Mouse (Mus musculus) MEL (cell line): Measurements from ENCODE around the gene Boc. TPM values are rescaled to one million over a fixed set of nuclear protein-coding genes. Genes with fewer than 3 reads are reported as not detected.

Experiments used
- DNase-seq: peaks from one replicate; pipeline ENCODE4 v3.0.0; 2011; ENCODE audit warnings: low read depth, low spot score
- H3K27ac ChIP-seq: 2 replicates; pipeline ENCODE4 v1.5.1; 2012; ENCODE audit warnings: low read depth, mild to moderate bottlenecking, control low read depth, low read length, moderate library complexity; ENCODE audit not compliant: control insufficient read depth
- H3K27me3 ChIP-seq, 2 experiments: fragments of 150-350 bp in 1 of 2; sonication (generic) in 1 of 2; 2 replicates each; pipeline ENCODE4 v1.6.1; 2012; ENCODE audit warnings: low read length in 2 of 2, mild to moderate bottlenecking in 2 of 2, improper control_type of control experiment in 1 of 2, moderate library complexity in 1 of 2; ENCODE audit not compliant: insufficient read depth in 2 of 2, control insufficient read depth in 1 of 2
- H3K36me3 ChIP-seq, 2 experiments: 2 replicates each; pipeline ENCODE4 v1.6.1; 2012 to 2014; ENCODE audit warnings: low read length in 2 of 2, improper control_type of control experiment in 1 of 2, inconsistent platforms in 1 of 2, mild to moderate bottlenecking in 1 of 2; ENCODE audit not compliant: insufficient read depth in 2 of 2, control insufficient read depth in 1 of 2
- H3K4me1 ChIP-seq, 2 experiments: fragments of 150-350 bp in 1 of 2; sonication (generic) in 1 of 2; 2 replicates each; pipeline ENCODE4 v1.6.1; 2012; ENCODE audit warnings: low read length in 2 of 2, improper control_type of control experiment in 1 of 2, mild to moderate bottlenecking in 1 of 2; ENCODE audit not compliant: insufficient read depth in 2 of 2, control insufficient read depth in 1 of 2
- H3K4me3 ChIP-seq, 2 experiments: fragments of 150-350 bp in 1 of 2; sonication (generic) in 1 of 2; 2 replicates each; pipeline ENCODE4 v1.5.1; 2012; ENCODE audit warnings: low read depth in 2 of 2, low read length in 2 of 2, mild to moderate bottlenecking in 2 of 2, moderate library complexity in 2 of 2, control low read depth in 1 of 2, improper control_type of control experiment in 1 of 2; ENCODE audit not compliant: control insufficient read depth in 1 of 2, insufficient read depth in 1 of 2
- H3K79me2 ChIP-seq: 2 replicates; pipeline ENCODE4 v1.6.1; 2012; ENCODE audit warnings: mild to moderate bottlenecking, low read length, moderate library complexity; ENCODE audit not compliant: control insufficient read depth, poor library complexity, insufficient read depth
- H3K9ac ChIP-seq: 2 replicates; pipeline ENCODE4 v1.6.1; 2012; ENCODE audit warnings: low read depth, mild to moderate bottlenecking, control low read depth, low read length, moderate library complexity; ENCODE audit not compliant: control insufficient read depth, poor library complexity, severe bottlenecking
- H3K9me3 ChIP-seq: fragments of 150-350 bp; sonication (generic); replicated peaks from 2 replicates; pipeline ENCODE4 v1.6.1; 2012; ENCODE audit warnings: mild to moderate bottlenecking, low read length, improper control_type of control experiment, moderate library complexity; ENCODE audit not compliant: insufficient read depth
- BHLHE40 ChIP-seq: IDR thresholded peaks from 2 replicates; pipeline ENCODE4 v1.6.1; 2012; ENCODE audit warnings: low read depth, mild to moderate bottlenecking, inconsistent platforms, low read length, improper control_type of control experiment, borderline replicate concordance
- CHD1 ChIP-seq: IDR thresholded peaks from 2 replicates; pipeline ENCODE4 v1.6.1; 2012; ENCODE audit warnings: low read depth, mild to moderate bottlenecking, inconsistent platforms, low read length, improper control_type of control experiment
- CTCF ChIP-seq, 3 experiments: IDR thresholded peaks in 2 of 3; conservative IDR thresholded peaks in 1 of 3; 2 replicates each; pipeline ENCODE4 v1.5.1; 2011 to 2012; ENCODE audit warnings: low read length in 3 of 3, low read depth in 2 of 3, mild to moderate bottlenecking in 2 of 3, improper control_type of control experiment in 1 of 3, inconsistent platforms in 1 of 3, mixed read lengths in 1 of 3, moderate library complexity in 1 of 3; ENCODE audit not compliant: control insufficient read depth in 1 of 3, insufficient read depth in 1 of 3, poor library complexity in 1 of 3, severe bottlenecking in 1 of 3
- E2F4 ChIP-seq: IDR thresholded peaks from 2 replicates; pipeline ENCODE4 v1.6.1; 2011; ENCODE audit warnings: low read depth, low read length, improper control_type of control experiment, borderline replicate concordance
- ELF1 ChIP-seq: IDR thresholded peaks from 2 replicates; pipeline ENCODE4 v1.6.1; 2014; ENCODE audit warnings: low read depth, mild to moderate bottlenecking, inconsistent platforms, low read length, improper control_type of control experiment, moderate library complexity
- EP300 ChIP-seq, 2 experiments: IDR thresholded peaks; 2 replicates each; pipeline ENCODE4 v1.6.1; 2011; ENCODE audit warnings: improper control_type of control experiment in 2 of 2, low read length in 2 of 2, low read depth in 1 of 2, mild to moderate bottlenecking in 1 of 2
- GABPA ChIP-seq: IDR thresholded peaks from 2 replicates; pipeline ENCODE4 v1.6.1; 2012; ENCODE audit warnings: low read depth, mild to moderate bottlenecking, inconsistent platforms, low read length, improper control_type of control experiment, moderate library complexity
- HCFC1 ChIP-seq: IDR thresholded peaks from 2 replicates; pipeline ENCODE4 v1.6.1; 2012; ENCODE audit warnings: low read depth, mild to moderate bottlenecking, inconsistent platforms, low read length, improper control_type of control experiment, moderate library complexity
- JUND ChIP-seq: IDR thresholded peaks from 2 replicates; pipeline ENCODE4 v1.6.1; 2011; ENCODE audit warnings: low read depth, mild to moderate bottlenecking, improper control_type of control experiment, low read length
- KAT2A ChIP-seq: conservative IDR thresholded peaks from 2 replicates; pipeline ENCODE4 v1.6.1; 2012; ENCODE audit warnings: low read depth, low read length, improper control_type of control experiment, inconsistent platforms
- MAFK ChIP-seq: IDR thresholded peaks from 2 replicates; pipeline ENCODE4 v1.6.1; 2011; ENCODE audit warnings: low read depth, mild to moderate bottlenecking, low read length, improper control_type of control experiment, borderline replicate concordance
- MAX ChIP-seq: IDR thresholded peaks from 2 replicates; pipeline ENCODE4 v1.6.1; 2011; ENCODE audit warnings: low read length, improper control_type of control experiment
- MAZ ChIP-seq: IDR thresholded peaks from 2 replicates; pipeline ENCODE4 v1.6.1; 2012; ENCODE audit warnings: low read depth, mild to moderate bottlenecking, inconsistent platforms, low read length, improper control_type of control experiment
- MXI1 ChIP-seq: IDR thresholded peaks from 2 replicates; pipeline ENCODE4 v1.6.1; 2011; ENCODE audit warnings: mild to moderate bottlenecking, low read depth, low read length, improper control_type of control experiment
- NELFE ChIP-seq: IDR thresholded peaks from 2 replicates; pipeline ENCODE4 v1.6.1; 2011; ENCODE audit warnings: low read depth, low read length, improper control_type of control experiment
- POLR2A ChIP-seq, 2 experiments: IDR thresholded peaks; 2 replicates each; pipeline ENCODE4 v1.6.1; 2011 to 2012; ENCODE audit warnings: low read length in 2 of 2, mild to moderate bottlenecking in 2 of 2, control low read depth in 1 of 2, improper control_type of control experiment in 1 of 2, low read depth in 1 of 2, moderate library complexity in 1 of 2; ENCODE audit not compliant: control insufficient read depth in 1 of 2, insufficient read depth in 1 of 2, poor library complexity in 1 of 2
- POLR2AphosphoS2 ChIP-seq: IDR thresholded peaks from 2 replicates; pipeline ENCODE4 v1.6.1; 2011; ENCODE audit warnings: low read length, improper control_type of control experiment
- RAD21 ChIP-seq: IDR thresholded peaks from 2 replicates; pipeline ENCODE4 v1.6.1; 2011; ENCODE audit warnings: mild to moderate bottlenecking, low read depth, low read length, improper control_type of control experiment
- RCOR1 ChIP-seq: IDR thresholded peaks from 2 replicates; pipeline ENCODE4 v1.6.1; 2012; ENCODE audit warnings: low read depth, mild to moderate bottlenecking, inconsistent platforms, low read length, improper control_type of control experiment
- SIN3A ChIP-seq: IDR thresholded peaks from 2 replicates; pipeline ENCODE4 v1.6.1; 2012; ENCODE audit warnings: low read length, improper control_type of control experiment, inconsistent platforms
- SMC3 ChIP-seq: IDR thresholded peaks from 2 replicates; pipeline ENCODE4 v1.6.1; 2011; ENCODE audit warnings: low read depth, low read length, improper control_type of control experiment
- TCF12 ChIP-seq: IDR thresholded peaks from 2 replicates; pipeline ENCODE4 v1.6.1; 2014; ENCODE audit warnings: low read depth, mild to moderate bottlenecking, inconsistent platforms, low read length, improper control_type of control experiment, moderate library complexity
- USF1 ChIP-seq: IDR thresholded peaks from 2 replicates; pipeline ENCODE4 v1.6.1; 2014; ENCODE audit warnings: low read depth, mild to moderate bottlenecking, inconsistent platforms, low read length, improper control_type of control experiment, moderate library complexity
- ZC3H11A ChIP-seq: IDR thresholded peaks from 2 replicates; pipeline ENCODE4 v1.6.1; 2012; ENCODE audit warnings: low read depth, mild to moderate bottlenecking, inconsistent platforms, low read length, improper control_type of control experiment
- polyA plus RNA-seq, 2 experiments: library from polyadenylated mRNA; stranded (reverse) in 1 of 2; unstranded in 1 of 2; fragments of >175 nt in 1 of 2; fragments of >200 nt in 1 of 2; gene quantifications; 2 replicates each; pipeline versions ENCODE4 v1.2.1 to v1.2.4; 2012; ENCODE audit warnings: low replicate concordance in 2 of 2, low read depth in 1 of 2; ENCODE audit not compliant: insufficient read length in 2 of 2, insufficient read depth in 1 of 2, missing spikeins in 1 of 2
- total RNA-seq: library from RNA; depleted of rRNA; stranded (reverse); fragments of 300-350 nt; gene quantifications from 2 replicates; pipeline ENCODE4 v1.2.3, GENCODE M21; 2012

Boc gene
- total and polyA plus RNA-seq, 3 experiments, result not detected

DNA sequence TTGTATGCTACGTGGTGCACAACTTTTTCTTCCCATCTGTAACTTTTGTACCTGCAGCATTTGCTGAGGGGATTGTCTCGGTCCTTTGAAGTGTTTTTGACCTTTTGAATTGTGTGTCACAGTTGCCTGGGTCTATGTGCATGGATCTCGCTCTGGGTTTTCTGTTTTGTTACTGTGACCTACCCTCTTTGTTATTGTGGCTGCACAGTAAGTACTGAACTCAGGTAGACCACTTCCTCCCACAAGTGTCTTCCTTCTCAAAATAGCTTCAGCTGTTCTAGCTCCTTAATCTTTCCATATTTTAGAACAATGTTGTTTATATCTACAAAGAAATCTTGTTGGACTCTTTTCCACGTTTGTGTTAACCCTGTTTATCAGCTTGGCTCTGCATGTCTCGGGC lies 97.8 kb downstream of the Boc start:
- DNase-seq, result no peak
- H3K4me3 ChIP-seq, result no peak overlapping the region
- no peak overlapping the region for H3K27ac ChIP-seq
- no peaks in the 10 kb centered on the region for H3K79me2 ChIP-seq
- H3K4me1 ChIP-seq, result no peaks in the 10 kb centered on the region
- TF ChIP-seq NELFE (no peak), EP300 (IDR thresholded peaks at IDR 0.05; ENCODE audit: low read depth in 1 of 2, low read length in 2 of 2) (no peak), POLR2AphosphoS2 (no peak), CHD1 (no peak), E2F4 (no peak), CTCF (IDR thresholded peaks at IDR 0.05 in 2 of 3, conservative IDR thresholded peaks at IDR 0.05 in 1 of 3; ENCODE audit: control insufficient read depth in 1 of 3, insufficient read depth in 1 of 3, low read depth in 2 of 3, low read length in 3 of 3, poor library complexity in 1 of 3, severe bottlenecking in 1 of 3) (no peak), MAFK (no peak), ZC3H11A (no peak), POLR2A (IDR thresholded peaks at IDR 0.05; ENCODE audit: control insufficient read depth in 1 of 2, insufficient read depth in 1 of 2, low read depth in 1 of 2, low read length in 2 of 2, poor library complexity in 1 of 2) (no peak), BHLHE40 (no peak), SMC3 (no peak), HCFC1 (no peak), MAZ (no peak)
- TF ChIP-seq, all 39 proteins: peak for 0
- Histone ChIP-seq H3K9ac (no peak overlapping the region), H3K36me3 (no peaks in the 10 kb centered on the region), H3K9me3 (no peaks in the 10 kb centered on the region), H3K27me3 (no peaks in the 10 kb centered on the region; a peak in 1 of 4 replicates)

DNA sequence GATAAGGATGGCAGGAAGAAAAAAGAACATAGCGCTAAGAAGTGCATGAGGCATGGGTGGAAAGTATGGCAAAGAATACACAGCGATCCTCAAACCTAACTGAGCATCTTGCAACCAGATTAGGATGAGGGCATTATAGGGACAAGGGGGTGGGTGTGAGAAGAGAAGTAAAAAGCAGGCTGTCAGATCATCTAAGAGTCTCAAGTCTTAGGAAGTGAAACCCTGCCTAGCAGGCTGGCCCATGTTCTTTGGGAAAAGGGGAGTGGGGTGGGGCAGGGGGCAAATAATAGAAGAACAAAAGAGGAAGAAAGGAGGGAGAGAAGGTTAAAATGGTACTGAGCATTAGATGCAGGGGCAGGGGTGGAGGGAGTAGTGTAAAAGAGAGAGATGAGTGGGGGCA lies 99.9 kb downstream of the Boc start:
- H3K36me3 ChIP-seq, result no peaks in the 10 kb centered on the region
- TF ChIP-seq KAT2A, result no peak
- TF ChIP-seq GABPA, result no peak
- no peak for TF ChIP-seq EP300 (IDR thresholded peaks at IDR 0.05; ENCODE audit: low read depth in 1 of 2, low read length in 2 of 2)
- TF ChIP-seq TCF12, result no peak
- no peak for TF ChIP-seq CHD1
- TF ChIP-seq RCOR1, result no peak
- TF ChIP-seq SIN3A, result no peak
- TF ChIP-seq MAZ, result no peak
- no peak for TF ChIP-seq RAD21
- no peak for TF ChIP-seq MAX
- no peak for TF ChIP-seq HCFC1
- no peak for TF ChIP-seq MXI1
- no peak for TF ChIP-seq POLR2AphosphoS2
- no peak for TF ChIP-seq USF1
- no peak for TF ChIP-seq JUND
- TF ChIP-seq ELF1, result no peak
- no peaks in the 10 kb centered on the region; a peak in 1 of 4 replicates for H3K27me3 ChIP-seq
- H3K4me3 ChIP-seq, result no peak overlapping the region
- no peaks in the 10 kb centered on the region for H3K79me2 ChIP-seq
- no peaks in the 10 kb centered on the region for H3K9me3 ChIP-seq
- no peak overlapping the region for H3K27ac ChIP-seq
- H3K9ac ChIP-seq, result no peak overlapping the region
- DNase-seq, result no peak
- no peaks in the 10 kb centered on the region for H3K4me1 ChIP-seq
